11 mouse cellular contexts compared by ENCODE assay signal in genomic region chr10:86814292-86815131, GRCm38 (mm10). TPM values are rescaled to one million over a fixed set of nuclear protein-coding genes. Genes with fewer than 3 reads are reported as not detected.
DNase-seq lines count a peak whose midpoint lies in the region; ATAC-seq and TF ChIP-seq lines count a peak whose summit lies in the region.
"Had no signal": no experiment of that assay in that cellular context is flagged by ENCODE, and none has a peak within 500 bp of the region (broad histone marks: within the 10 kb centered on the region; RNA-seq: fewer than 3 reads in every experiment).

No protein-coding gene starts in this region.

- no peak overlapping the region for H3K27ac ChIP-seq in lung, postnatal 0 days (ENCODE audit: low read length)
- H3K27ac ChIP-seq in embryonic facial prominence, embryonic 12.5 days = peak overlapping the region; percentile 73
- H3K27ac ChIP-seq in intestine, postnatal 0 days (ENCODE audit: low read depth, low read length) = no peak overlapping the region
- H3K27ac ChIP-seq in midbrain, embryonic 13.5 days = no peak overlapping the region
- H3K27ac ChIP-seq: embryonic facial prominence, embryonic 15.5 days; limb, embryonic 13.5 days had no signal

- no peak overlapping the region for H3K4me3 ChIP-seq in lung, postnatal 0 days (ENCODE audit: low read depth, low read length)
- H3K4me3 ChIP-seq in embryonic facial prominence, embryonic 12.5 days = no peak overlapping the region
- no peak overlapping the region for H3K4me3 ChIP-seq in intestine, postnatal 0 days (ENCODE audit: low read depth, low read length)
- no peak overlapping the region for H3K4me3 ChIP-seq in midbrain, embryonic 13.5 days (replicated peaks)
- H3K4me3 ChIP-seq: embryonic facial prominence, embryonic 15.5 days; limb, embryonic 13.5 days; megakaryocyte, embryonic 14.5 days had no signal

- no peaks in the 10 kb centered on the region for H3K36me3 ChIP-seq in lung, postnatal 0 days (ENCODE audit: insufficient read depth, low read length)
- H3K36me3 ChIP-seq in embryonic facial prominence, embryonic 12.5 days = no peaks in the 10 kb centered on the region
- H3K36me3 ChIP-seq in intestine, postnatal 0 days (ENCODE audit: control insufficient read depth, insufficient read depth) = no peaks in the 10 kb centered on the region
- H3K36me3 ChIP-seq in midbrain, embryonic 13.5 days = peaks cover 4% of the 10 kb centered on the region; the same call in 1 of the 2 replicates
- H3K36me3 ChIP-seq: embryonic facial prominence, embryonic 15.5 days; limb, embryonic 13.5 days had no signal

- 54% methylated on average over 19 of the region's 19 CpGs for WGBS in lung, postnatal 0 days
- WGBS in embryonic facial prominence, embryonic 12.5 days = 54% methylated on average over 19 of the region's 19 CpGs
- 67% methylated on average over 19 of the region's 19 CpGs for WGBS in intestine, postnatal 0 days
- WGBS in midbrain, embryonic 13.5 days = 88% methylated on average over 19 of the region's 19 CpGs

- TF ChIP-seq EP300 in lung, postnatal 0 days (IDR thresholded peaks at IDR 0.05) = no peak

- 0 out of 2 replicates have a peak, but pooled peaks cover 3% of the 10 kb centered on the region for H3K4me1 ChIP-seq in lung, postnatal 0 days (ENCODE audit: insufficient read depth, low read depth, low read length)
- peaks cover 18% of the 10 kb centered on the region for H3K4me1 ChIP-seq in embryonic facial prominence, embryonic 12.5 days
- H3K4me1 ChIP-seq in intestine, postnatal 0 days (replicated peaks; ENCODE audit: control insufficient read depth, insufficient read depth, low read length) = no peaks in the 10 kb centered on the region
- peaks cover 4% of the 10 kb centered on the region for H3K4me1 ChIP-seq in midbrain, embryonic 13.5 days (replicated peaks)

- H3K9ac ChIP-seq in lung, postnatal 0 days (replicated peaks; ENCODE audit: low read depth) = no peak overlapping the region
- H3K9ac ChIP-seq in embryonic facial prominence, embryonic 12.5 days = no peak overlapping the region
- H3K9ac ChIP-seq in intestine, postnatal 0 days (ENCODE audit: low read depth, low read length) = no peak overlapping the region
- no peak overlapping the region for H3K9ac ChIP-seq in midbrain, embryonic 13.5 days (replicated peaks)
- H3K9ac ChIP-seq: embryonic facial prominence, embryonic 15.5 days; limb, embryonic 13.5 days had no signal

- no peak overlapping the region for H3K4me2 ChIP-seq in lung, postnatal 0 days (replicated peaks; ENCODE audit: low read depth, low read length)
- H3K4me2 ChIP-seq in embryonic facial prominence, embryonic 12.5 days (replicated peaks) = no peak overlapping the region
- no peak overlapping the region for H3K4me2 ChIP-seq in intestine, postnatal 0 days (replicated peaks; ENCODE audit: low read depth)
- no peak overlapping the region for H3K4me2 ChIP-seq in midbrain, embryonic 13.5 days (replicated peaks)
- H3K4me2 ChIP-seq: embryonic facial prominence, embryonic 15.5 days; limb, embryonic 13.5 days had no signal

- H3K9me3 ChIP-seq in lung, postnatal 0 days (ENCODE audit: low read length) = no peaks in the 10 kb centered on the region
- H3K9me3 ChIP-seq in embryonic facial prominence, embryonic 12.5 days = no peaks in the 10 kb centered on the region
- no peaks in the 10 kb centered on the region for H3K9me3 ChIP-seq in intestine, postnatal 0 days (ENCODE audit: control insufficient read depth)
- H3K9me3 ChIP-seq in midbrain, embryonic 13.5 days = no peaks in the 10 kb centered on the region
- H3K9me3 ChIP-seq: embryonic facial prominence, embryonic 15.5 days; limb, embryonic 13.5 days; megakaryocyte, embryonic 14.5 days had no signal

- no peak for DNase-seq in lung, postnatal 0 days (ENCODE audit: low spot score)
- no peak for DNase-seq in lung, postnatal 4 days
- peak; percentile 61 for DNase-seq in testis, postnatal 10 days (ENCODE audit: low spot score)
- no peak for DNase-seq in thymus, postnatal 4 days
- DNase-seq: thymus, adult 18-20 months had no signal

- TF ChIP-seq CTCF in lung, postnatal 0 days (IDR thresholded peaks at IDR 0.05) = peak; percentile 15; the same call in 1 of the 2 replicates
- TF ChIP-seq CTCF in intestine, postnatal 0 days (IDR thresholded peaks at IDR 0.05; ENCODE audit: low read depth) = no peak

- peak; percentile 31; the same call in 1 of the 2 replicates for ATAC-seq in lung, postnatal 0 days
- ATAC-seq in embryonic facial prominence, embryonic 12.5 days (ENCODE audit: insufficient number of reproducible peaks, insufficient read depth, low FRiP score, low TSS enrichment) = no peak
- ATAC-seq in intestine, postnatal 0 days = peak; percentile 56
- no peak for ATAC-seq in midbrain, embryonic 13.5 days

- H3K27me3 ChIP-seq in lung, postnatal 0 days (replicated peaks; ENCODE audit: insufficient read depth, low read length) = no peaks in the 10 kb centered on the region
- H3K27me3 ChIP-seq in embryonic facial prominence, embryonic 12.5 days = no peaks in the 10 kb centered on the region
- H3K27me3 ChIP-seq in intestine, postnatal 0 days (replicated peaks; ENCODE audit: control insufficient read depth, insufficient read depth, low read length) = no peaks in the 10 kb centered on the region
- no peaks in the 10 kb centered on the region for H3K27me3 ChIP-seq in midbrain, embryonic 13.5 days
- H3K27me3 ChIP-seq: embryonic facial prominence, embryonic 15.5 days; limb, embryonic 13.5 days; megakaryocyte, embryonic 14.5 days had no signal

RNA-seq across cellular contexts. Expression of gene Nt5dc3, which starts 35.7 kb away (rescaled TPM):
- 1.2 and 1.3 TPM in 2 replicates for polyA plus RNA-seq in lung, postnatal 0 days (2015; fragmentation: Nextera tagmentation; extraction: Ambion mirVana)
- 1.4 and 1.5 TPM in 2 replicates for polyA plus RNA-seq in embryonic facial prominence, embryonic 12.5 days (2016; fragmentation: Nextera tagmentation; extraction: Ambion mirVana)
- polyA plus RNA-seq in intestine, postnatal 0 days (2015; fragmentation: Nextera tagmentation; extraction: Ambion mirVana) = 0.69 and 0.82 TPM in 2 replicates
- polyA plus RNA-seq in midbrain, embryonic 13.5 days (2015; fragmentation: Nextera tagmentation; extraction: Ambion mirVana) = 5.9 and 6.5 TPM in 2 replicates

RNA-seq across cellular contexts. Expression of gene Gm49358, which starts 50.7 kb away (rescaled TPM):
- not detected in 2 replicates for polyA plus RNA-seq in lung, postnatal 0 days (2015; fragmentation: Nextera tagmentation; extraction: Ambion mirVana)
- polyA plus RNA-seq in embryonic facial prominence, embryonic 12.5 days (2016; fragmentation: Nextera tagmentation; extraction: Ambion mirVana) = not detected in 2 replicates
- not detected in 2 replicates for polyA plus RNA-seq in intestine, postnatal 0 days (2015; fragmentation: Nextera tagmentation; extraction: Ambion mirVana)
- not detected in 2 replicates for polyA plus RNA-seq in midbrain, embryonic 13.5 days (2015; fragmentation: Nextera tagmentation; extraction: Ambion mirVana)
- polyA plus RNA-seq: embryonic facial prominence, embryonic 15.5 days had no signal

Comparison
In these comparisons a context has a peak if more than half of its experiments do, and no peak if none do; other contexts are left out.
1. ATAC-seq: peak in lung, postnatal 0 days (single experiment) and intestine, postnatal 0 days (single experiment); none in embryonic facial prominence, embryonic 12.5 days (single experiment) and midbrain, embryonic 13.5 days (single experiment).